Mouse (Mus musculus) limb, embryonic 12.5 days (tissue): Measurements from ENCODE around the gene Senp7. TPM values are rescaled to one million over a fixed set of nuclear protein-coding genes. Genes with fewer than 3 reads are reported as not detected.

Experiments used
- ATAC-seq: fragments of 200-750 bp; cut with Nextera tagmentation; 2 replicates; pipeline ENCODE4 v1.8.0; 2017; ENCODE audit warnings: low read depth, moderate TSS enrichment; ENCODE audit not compliant: insufficient number of reproducible peaks, insufficient read depth, low FRiP score, low TSS enrichment
- H3K27ac ChIP-seq: fragments of 300-500 bp; sonication (generic); 2 replicates; pipeline ENCODE4 v1.5.1; 2016; ENCODE audit warnings: mild to moderate bottlenecking, moderate library complexity
- H3K27me3 ChIP-seq: fragments of 300-500 bp; sonication (generic); 2 replicates; pipeline ENCODE4 v1.6.1; 2016; ENCODE audit warnings: mild to moderate bottlenecking, moderate library complexity
- H3K36me3 ChIP-seq: fragments of 300-500 bp; sonication (generic); 2 replicates; pipeline ENCODE4 v1.6.1; 2016; ENCODE audit warnings: mild to moderate bottlenecking, moderate library complexity
- H3K4me1 ChIP-seq: fragments of 300-500 bp; sonication (generic); replicated peaks from 2 replicates; pipeline ENCODE4 v1.6.1; 2016
- H3K4me2 ChIP-seq: fragments of 300-500 bp; sonication (generic); 2 replicates; pipeline ENCODE4 v1.6.1; 2016; ENCODE audit warnings: mild to moderate bottlenecking, moderate library complexity
- H3K4me3 ChIP-seq: fragments of 300-500 bp; sonication (generic); replicated peaks from 2 replicates; pipeline ENCODE4 v1.5.1; 2016; ENCODE audit warnings: mild to moderate bottlenecking
- H3K9ac ChIP-seq: fragments of 300-500 bp; sonication (generic); replicated peaks from 2 replicates; pipeline ENCODE4 v1.6.1; 2016; ENCODE audit warnings: mild to moderate bottlenecking, moderate library complexity
- H3K9me3 ChIP-seq: fragments of 300-500 bp; sonication (generic); 2 replicates; pipeline ENCODE4 v1.6.1; 2016; ENCODE audit warnings: mild to moderate bottlenecking, moderate library complexity
- WGBS: fragments of 180-500 bp; shearing (Covaris S2); methylation state at CpG from one replicate; pipeline ENCODE4 v1.1.7; 2016; 5-methylcytosine and 5-hydroxymethylcytosine counted together
- polyA plus RNA-seq: library from polyadenylated mRNA; unstranded; fragments of >200 nt; fragmentation: Nextera tagmentation; extraction: Ambion mirVana; gene quantifications from 2 replicates; pipeline ENCODE4 v1.2.1, GENCODE M21; 2016

Gene Senp7
- polyA plus RNA-seq, 1 experiment from 2014 or later, result 39.2 TPM

GRCm38 (mm10) chr16:56139921-56140320 is 91.8 kb downstream of the Senp7 start:
- H3K36me3 ChIP-seq, result peaks cover 13% of the 10 kb centered on the region
- no peak overlapping the region for H3K4me2 ChIP-seq
- H3K27ac ChIP-seq, result no peak overlapping the region
- H3K9ac ChIP-seq, result no peak overlapping the region
- no peaks in the 10 kb centered on the region for H3K27me3 ChIP-seq
- WGBS, result 85% methylated on average over 3 of the region's 3 CpGs
- H3K4me1 ChIP-seq, result no peaks in the 10 kb centered on the region
- ATAC-seq, result no peak
- H3K4me3 ChIP-seq, result no peak overlapping the region
- H3K9me3 ChIP-seq, result no peaks in the 10 kb centered on the region

- Histone ChIP-seq H3K9me3 (no peaks in the 10 kb centered on the region), H3K4me1 (no peaks in the 10 kb centered on the region), H3K27me3 (no peaks in the 10 kb centered on the region), H3K9ac (no peak overlapping the region), H3K27ac (no peak overlapping the region), H3K36me3 (peaks cover 3% of the 10 kb centered on the region; the same call in 1 of the 2 replicates), H3K4me2 (no peak overlapping the region), H3K4me3 (no peak overlapping the region)
- 96% methylated on average over 17 of the region's 17 CpGs for WGBS
- no peak for ATAC-seq
These were observed 96.9 kb downstream of the Senp7 start for GRCm38 (mm10) chr16:56144876-56145555.

GRCm38 (mm10) chr16:56147679-56148078 is 99.5 kb downstream of the Senp7 start:
- H3K27ac ChIP-seq, result no peak overlapping the region
- ATAC-seq, result no peak
- no peak overlapping the region for H3K9ac ChIP-seq
- 35% methylated on average over 2 of the region's 2 CpGs for WGBS
- no peak overlapping the region for H3K4me2 ChIP-seq
- no peaks in the 10 kb centered on the region for H3K9me3 ChIP-seq
- H3K36me3 ChIP-seq, result no peaks in the 10 kb centered on the region
- H3K27me3 ChIP-seq, result no peaks in the 10 kb centered on the region
- H3K4me1 ChIP-seq, result no peaks in the 10 kb centered on the region
- H3K4me3 ChIP-seq, result no peak overlapping the region

GRCm38 (mm10) chr16:56163466-56163865 is 115.3 kb downstream of the Senp7 start:
- Histone ChIP-seq H3K27me3 (no peaks in the 10 kb centered on the region), H3K4me3 (no peak overlapping the region), H3K9me3 (no peaks in the 10 kb centered on the region), H3K27ac (no peak overlapping the region), H3K9ac (no peak overlapping the region), H3K4me2 (no peak overlapping the region), H3K36me3 (peaks cover 27% of the 10 kb centered on the region), H3K4me1 (no peaks in the 10 kb centered on the region)
- ATAC-seq, result no peak
- WGBS, result 91% methylated on average over 7 of the region's 7 CpGs

GRCm38 (mm10) chr16:56170247-56170646 is 122.1 kb downstream of the Senp7 start:
- no peak overlapping the region for H3K27ac ChIP-seq
- H3K9ac ChIP-seq, result no peak overlapping the region
- H3K27me3 ChIP-seq, result no peaks in the 10 kb centered on the region
- H3K4me2 ChIP-seq, result no peak overlapping the region
- peaks cover 38% of the 10 kb centered on the region for H3K36me3 ChIP-seq
- H3K9me3 ChIP-seq, result no peaks in the 10 kb centered on the region
- no peaks in the 10 kb centered on the region for H3K4me1 ChIP-seq
- ATAC-seq, result no peak
- no peak overlapping the region for H3K4me3 ChIP-seq

- H3K9ac ChIP-seq, result no peak overlapping the region
- no peak overlapping the region for H3K27ac ChIP-seq
- no peak overlapping the region for H3K4me2 ChIP-seq
- H3K27me3 ChIP-seq, result no peaks in the 10 kb centered on the region
- no peak overlapping the region for H3K4me3 ChIP-seq
- H3K4me1 ChIP-seq, result no peaks in the 10 kb centered on the region
- WGBS, result 71% methylated on average over 7 of the region's 8 CpGs
- ATAC-seq, result no peak
- H3K9me3 ChIP-seq, result no peaks in the 10 kb centered on the region
- peaks cover 42% of the 10 kb centered on the region for H3K36me3 ChIP-seq
These were observed 127.9 kb downstream of the Senp7 start for GRCm38 (mm10) chr16:56175867-56176581.

- ATAC-seq, result no peak
- 91% methylated on average over 4 of the region's 4 CpGs for WGBS
These were observed 138.7 kb downstream of the Senp7 start for GRCm38 (mm10) chr16:56186863-56187262.

GRCm38 (mm10) chr16:56188198-56188597 is 140.1 kb downstream of the Senp7 start:
- H3K9ac ChIP-seq, result no peak overlapping the region
- no peak overlapping the region for H3K27ac ChIP-seq
- no peak overlapping the region for H3K4me3 ChIP-seq
- H3K4me1 ChIP-seq, result no peaks in the 10 kb centered on the region
- H3K27me3 ChIP-seq, result no peaks in the 10 kb centered on the region
- WGBS, result 93% methylated on average over 9 of the region's 9 CpGs
- H3K4me2 ChIP-seq, result no peak overlapping the region
- ATAC-seq, result no peak
- H3K9me3 ChIP-seq, result 0 out of 2 replicates have a peak, but pooled peaks cover 3% of the 10 kb centered on the region
- H3K36me3 ChIP-seq, result peaks cover 48% of the 10 kb centered on the region

More at GRCm38 (mm10) chr16:56186863-56187262, 138.7 kb downstream of the Senp7 start:
- Histone ChIP-seq H3K9me3 (0 out of 2 replicates have a peak, but pooled peaks cover 3% of the 10 kb centered on the region), H3K4me3 (no peak overlapping the region), H3K27ac (no peak overlapping the region), H3K36me3 (peaks cover 61% of the 10 kb centered on the region), H3K4me1 (no peaks in the 10 kb centered on the region), H3K9ac (no peak overlapping the region), H3K4me2 (no peak overlapping the region), H3K27me3 (no peaks in the 10 kb centered on the region)

- ATAC-seq, result no peak
- Histone ChIP-seq H3K27ac (no peak within 1 kb of the TSS), H3K4me1 (no peaks in the 10 kb centered on the region), H3K4me3 (no peak within 1 kb of the TSS), H3K27me3 (no peaks in the 10 kb centered on the region), H3K36me3 (no peaks in the 10 kb centered on the region), H3K9ac (no peak within 1 kb of the TSS), H3K4me2 (no peak within 1 kb of the TSS), H3K9me3 (no peaks in the 10 kb centered on the region)
- WGBS, result 42% methylated on average over 6 of the region's 6 CpGs
These were observed 155.9 kb downstream of the Senp7 start, which contains the start of gene Impg2 for GRCm38 (mm10) chr16:56204051-56204450. Impg2 (plus strand) TSS chr16:56204313.

- H3K27ac ChIP-seq, result no peak overlapping the region
These were observed 164.6 kb downstream of the Senp7 start for GRCm38 (mm10) chr16:56212740-56213139.

GRCm38 (mm10) chr16:56227686-56228085 is 179.5 kb downstream of the Senp7 start:
- no peak for ATAC-seq
- H3K4me2 ChIP-seq, result no peak overlapping the region

More at GRCm38 (mm10) chr16:56212740-56213139, 164.6 kb downstream of the Senp7 start:
- WGBS, result 59% methylated on average over 3 of the region's 3 CpGs
- H3K4me1 ChIP-seq, result no peaks in the 10 kb centered on the region
- no peaks in the 10 kb centered on the region for H3K9me3 ChIP-seq
- no peak overlapping the region for H3K9ac ChIP-seq
- no peaks in the 10 kb centered on the region for H3K36me3 ChIP-seq
- no peak for ATAC-seq
- no peak overlapping the region for H3K4me3 ChIP-seq
- no peaks in the 10 kb centered on the region for H3K27me3 ChIP-seq
- no peak overlapping the region for H3K4me2 ChIP-seq

More at GRCm38 (mm10) chr16:56227686-56228085, 179.5 kb downstream of the Senp7 start:
- H3K4me3 ChIP-seq, result no peak overlapping the region
- no peaks in the 10 kb centered on the region for H3K27me3 ChIP-seq
- no peak overlapping the region for H3K27ac ChIP-seq
- H3K4me1 ChIP-seq, result no peaks in the 10 kb centered on the region
- H3K9me3 ChIP-seq, result no peaks in the 10 kb centered on the region
- H3K36me3 ChIP-seq, result no peaks in the 10 kb centered on the region
- no peak overlapping the region for H3K9ac ChIP-seq
